Mouse (Mus musculus) gonadal fat pad, adult 2 months (tissue): ENCODE data around the gene Micu1. TPM values are rescaled to one million over a fixed set of nuclear protein-coding genes. Genes with fewer than 3 reads are reported as not detected.
A peak's percentile ranks its signal among the peaks of the same experiment; 100 is the strongest.

Source experiments
- DNase-seq: peaks from one replicate; pipeline ENCODE4 v3.0.0-alpha.2; 2012; ENCODE audit warnings: low read depth
- polyA plus RNA-seq: library from polyadenylated mRNA; depleted of rRNA; stranded (reverse); fragments of >200 nt; gene quantifications from 2 replicates; pipeline ENCODE4 v1.2.3, GENCODE M21; 2012; rRNA removed

Micu1 gene
- polyA plus RNA-seq, 1 experiment = 50.3 TPM

DNA sequence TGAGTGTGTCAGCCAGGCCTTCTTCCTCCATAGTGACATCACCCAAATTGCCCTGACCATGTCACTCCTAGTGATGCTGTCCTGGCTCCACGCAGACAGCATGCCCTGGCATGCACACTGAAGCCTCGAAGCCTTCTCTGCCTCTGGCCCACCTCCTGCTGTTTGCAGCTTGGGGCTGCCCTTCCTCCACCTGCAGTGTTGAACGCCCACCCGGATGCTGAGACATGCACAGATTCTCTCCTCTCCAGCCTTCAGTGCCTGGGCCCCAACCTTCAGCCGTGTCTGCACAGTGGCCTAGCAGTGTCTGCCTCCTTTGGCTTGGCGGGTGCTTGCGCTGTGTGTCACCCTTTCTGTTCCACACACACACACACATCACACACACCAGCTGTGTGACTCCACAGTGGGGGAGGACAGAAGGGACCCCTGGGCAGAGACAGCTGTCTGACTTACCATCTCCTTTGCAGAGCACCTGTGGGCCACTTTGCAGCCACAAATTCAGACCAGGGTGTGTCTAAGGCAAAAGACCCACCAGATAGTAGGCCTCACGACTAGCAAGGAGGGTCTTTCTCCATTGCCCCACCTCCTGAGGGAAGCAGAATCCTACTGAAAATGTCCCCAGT lies 199.8 kb downstream of the Micu1 start:
- DNase-seq = no peak

DNA sequence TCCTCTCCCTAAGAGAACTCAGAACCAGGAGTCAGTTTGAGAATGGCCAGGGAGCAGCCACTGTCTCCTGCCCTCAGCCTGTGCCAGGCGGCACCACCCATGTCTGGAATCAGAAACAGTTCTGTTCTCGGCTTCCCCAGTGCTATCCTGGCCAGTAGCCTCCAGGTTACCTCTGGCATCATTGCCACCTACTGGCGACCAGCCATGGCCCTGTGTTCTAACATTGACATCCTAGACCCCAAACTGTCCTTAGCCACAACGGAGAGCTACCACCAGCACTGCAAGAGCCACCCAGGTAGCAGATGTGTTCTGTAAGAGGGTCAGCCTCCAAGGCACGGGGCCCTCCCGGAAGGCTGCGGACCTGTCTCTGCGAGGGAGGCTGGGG lies 200.3 kb downstream of the Micu1 start:
- DNase-seq = no peak

DNA sequence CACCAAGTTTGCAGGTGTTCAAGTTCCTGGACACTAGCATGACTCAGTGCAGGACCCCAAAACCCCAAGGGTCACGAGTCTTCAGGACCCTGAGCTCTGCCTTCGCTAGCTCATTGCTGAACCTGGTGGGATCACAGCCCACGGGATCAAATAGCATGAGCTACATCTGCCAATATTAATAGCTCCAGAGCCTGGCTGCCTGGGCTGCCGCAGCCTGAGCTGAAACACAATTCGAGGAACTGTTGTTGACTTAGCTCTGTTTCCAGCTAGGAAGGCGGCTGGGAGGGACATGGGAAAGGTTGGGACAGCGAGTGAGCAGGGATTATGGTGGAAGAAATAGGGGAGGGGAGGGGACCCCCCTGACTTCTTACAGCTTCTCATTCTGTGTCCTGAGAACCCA lies 200.9 kb downstream of the Micu1 start:
- DNase-seq = no peak

DNA sequence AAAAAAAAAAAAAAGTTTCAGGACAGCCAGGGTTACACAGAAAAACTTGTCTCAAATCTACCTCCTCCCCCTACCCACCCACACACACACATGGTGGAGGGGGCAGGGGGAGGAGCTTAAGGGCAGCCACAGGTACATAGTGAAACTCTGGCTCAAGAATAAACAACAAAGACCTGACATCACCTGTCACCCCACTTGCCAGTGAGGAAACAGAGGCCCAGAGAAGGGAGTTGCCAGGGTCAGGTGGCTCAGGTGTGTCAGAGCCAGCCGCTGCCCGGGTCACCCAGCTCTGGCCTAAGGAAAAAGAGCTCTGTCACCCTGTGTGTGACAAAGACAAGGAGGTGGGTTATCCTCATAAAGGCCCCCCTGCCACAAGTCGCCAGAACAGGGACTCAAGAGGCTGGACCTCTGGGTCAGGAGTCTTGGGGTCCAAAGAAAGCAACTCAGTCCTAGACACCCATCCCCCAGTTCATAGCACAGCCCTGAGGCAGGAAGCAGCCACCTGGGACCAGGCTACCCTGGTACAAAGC lies 204.9 kb downstream of the Micu1 start:
- no peak for DNase-seq

DNA sequence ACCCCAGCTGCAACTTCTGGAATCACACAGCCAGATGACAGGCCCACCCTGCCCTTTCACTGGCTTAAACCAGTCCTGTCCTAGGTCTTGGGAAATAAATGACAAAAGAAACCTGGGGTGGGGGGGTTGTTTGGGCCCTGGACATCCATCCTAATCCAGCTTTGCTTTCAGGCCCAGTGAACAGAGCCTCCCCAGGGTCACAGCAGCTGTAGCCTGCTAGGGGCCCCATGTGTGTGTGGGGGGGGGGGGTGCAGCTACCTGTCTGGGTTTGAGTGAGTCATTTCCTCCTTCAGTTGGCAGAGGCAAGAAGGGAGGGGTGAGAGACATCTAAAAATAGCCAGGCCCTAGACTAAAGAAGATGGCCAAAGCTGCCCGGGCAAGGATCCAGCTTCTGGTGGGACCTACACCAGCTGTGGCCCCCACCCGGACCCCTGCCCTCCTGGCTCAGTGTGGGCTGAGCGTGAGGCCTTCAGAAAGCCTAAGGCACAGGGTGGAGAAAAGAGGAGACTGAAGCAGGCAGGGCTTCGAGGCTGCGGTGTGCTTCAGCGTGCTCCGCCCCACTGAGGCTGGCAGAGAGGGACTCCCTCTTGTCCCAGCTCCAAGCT lies 205.5 kb downstream of the Micu1 start:
- DNase-seq = no peak

DNA sequence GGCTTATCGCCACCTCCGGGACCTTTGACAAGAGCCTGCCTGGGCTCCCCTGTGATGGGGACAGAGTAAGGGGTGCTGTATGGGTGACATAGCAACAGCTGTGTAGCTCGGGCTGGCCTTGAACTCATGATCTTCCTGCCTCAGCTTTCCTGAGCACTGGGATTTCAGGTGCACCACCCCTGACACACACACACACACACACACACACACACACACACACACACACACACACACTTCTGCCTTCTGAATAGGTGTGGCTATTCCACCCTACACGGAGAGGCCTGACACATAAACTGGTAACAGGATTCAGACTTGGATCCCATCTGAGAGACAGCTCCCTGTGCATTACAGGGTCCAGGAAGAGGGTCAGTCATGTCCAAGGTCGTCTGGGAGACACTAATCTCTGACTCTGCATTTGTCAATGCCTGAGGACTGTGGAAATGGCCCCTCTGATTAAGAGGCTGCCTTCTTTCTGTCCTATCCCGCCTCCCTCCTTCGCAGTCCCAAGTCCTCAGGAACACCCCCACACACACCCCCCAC lies 206.6 kb downstream of the Micu1 start:
- DNase-seq = no peak

DNA sequence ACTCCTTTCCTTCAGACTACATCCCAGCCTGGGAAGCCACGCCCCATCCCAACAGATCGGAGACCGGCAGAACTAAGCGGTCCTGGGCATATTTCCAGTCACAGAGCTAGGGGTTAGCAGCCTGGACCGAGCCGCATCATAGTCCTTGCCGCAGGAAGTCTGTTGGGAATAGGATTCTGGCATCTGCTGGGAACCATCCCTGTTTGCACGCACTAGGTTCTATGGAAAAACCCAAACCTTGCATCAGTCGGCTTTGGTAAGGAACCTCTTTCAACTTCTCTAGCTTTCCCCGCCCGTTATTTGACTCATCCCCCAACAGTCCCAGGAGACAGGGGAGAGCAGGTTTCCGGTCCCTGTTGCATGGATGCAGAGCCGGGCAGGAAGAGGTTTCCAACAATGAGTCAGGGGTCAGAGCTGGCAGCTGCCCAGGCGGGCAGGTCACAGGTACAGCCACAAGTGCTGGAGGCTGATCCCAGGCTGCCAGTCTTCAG lies 207.1 kb downstream of the Micu1 start:
- no peak for DNase-seq

DNA sequence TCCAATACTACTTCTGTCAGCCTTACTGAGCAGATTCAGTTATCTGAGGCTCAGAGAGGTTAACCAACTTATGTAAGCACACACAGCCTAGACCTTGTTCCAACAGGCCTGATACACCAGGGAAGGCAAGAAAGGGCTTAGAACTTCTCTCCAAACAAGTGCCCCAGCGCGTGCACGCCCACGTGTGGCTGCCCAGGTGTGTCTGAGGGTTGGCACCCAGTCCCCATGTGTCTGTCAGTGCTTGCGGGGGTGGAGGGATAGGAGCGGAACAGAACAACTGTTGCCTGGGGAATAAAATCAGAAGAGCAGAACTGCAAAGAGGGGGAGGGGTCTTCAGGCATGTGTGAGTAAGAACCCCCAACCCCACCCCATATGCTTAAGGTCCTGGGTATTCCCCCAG lies 208.8 kb downstream of the Micu1 start:
- peak; percentile 79 for DNase-seq

DNA sequence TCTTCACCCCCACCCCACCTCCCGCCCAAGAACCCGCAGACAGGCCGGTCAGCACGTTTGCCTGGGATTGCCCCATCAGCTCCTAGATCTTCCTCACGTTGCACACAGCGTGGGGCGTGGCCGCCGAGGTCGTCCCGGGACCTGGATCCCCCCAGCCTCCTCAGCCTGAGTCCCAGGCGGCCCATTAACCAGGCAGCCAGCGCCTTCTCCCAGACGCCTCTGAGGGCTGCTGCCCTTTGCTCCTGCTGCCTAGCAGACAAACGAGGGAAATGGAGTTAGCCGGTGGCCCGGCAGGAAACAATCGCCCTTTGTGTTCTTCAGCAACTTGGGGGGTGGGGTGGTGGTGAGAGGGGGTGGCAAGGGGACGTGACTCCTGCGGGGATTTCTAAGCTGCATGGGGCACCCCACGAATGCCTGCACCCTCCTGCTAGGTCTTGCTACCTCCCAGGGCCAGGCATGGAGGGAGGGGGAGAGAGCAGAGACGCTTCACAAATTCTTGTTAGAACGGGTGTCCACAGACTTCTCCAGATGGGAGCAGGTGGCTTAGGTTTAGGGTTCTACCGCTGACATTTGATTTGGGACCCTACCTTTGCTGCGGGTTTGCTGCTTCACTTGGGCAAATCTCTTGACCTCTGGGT lies 209.4 kb downstream of the Micu1 start:
- DNase-seq = no peak

Other genes with a start within 250 kb of the Micu1 start
- not detected in 2 replicates for gene Gm10322, start 86.4 kb upstream of the Micu1 start, polyA plus RNA-seq
- gene Mcu, start 85.8 kb upstream of the Micu1 start, polyA plus RNA-seq = 6.6 and 7.3 TPM in 2 replicates
- gene Dnajb12, start 177.1 kb downstream of the Micu1 start, polyA plus RNA-seq = 50.2 and 73.4 TPM in 2 replicates
- 94.7 and 116 TPM in 2 replicates for gene Ddit4, start 249.4 kb downstream of the Micu1 start, polyA plus RNA-seq